ENCODE assay signal across 19 mouse cellular contexts in genomic region chr19:17064421-17064820, GRCm38 (mm10).
"Had no signal": no experiment of that assay in that cellular context is flagged by ENCODE, and none has a peak within 500 bp of the region (broad histone marks: within the 10 kb centered on the region; RNA-seq: fewer than 3 reads in every experiment).

No protein-coding gene starts in this region.

- H3K9me3 ChIP-seq: liver, embryonic 13.5 days; megakaryocyte, embryonic 14.5 days; midbrain, embryonic 10.5 days; midbrain, embryonic 13.5 days had no signal

- ATAC-seq: midbrain, embryonic 13.5 days; midbrain, embryonic 16.5 days had no signal

- DNase-seq: kidney, adult 18-20 months; kidney, adult 9 months; kidney, postnatal 14 days; kidney, postnatal 4 days; liver, embryonic 13.5 days; lung, adult 2 months; lung, postnatal 14 days; lung, postnatal 4 days; right cerebral cortex, adult 18-20 months; right cerebral cortex, postnatal 14 days; right cerebral cortex, postnatal 4 days; thymus, adult 2 months; thymus, postnatal 25 days had no signal

- H3K4me1 ChIP-seq: liver, embryonic 13.5 days; midbrain, embryonic 10.5 days; midbrain, embryonic 13.5 days had no signal

- H3K27ac ChIP-seq: liver, embryonic 13.5 days; midbrain, embryonic 10.5 days; midbrain, embryonic 13.5 days; stomach, postnatal 0 days had no signal

- H3K36me3 ChIP-seq: liver, embryonic 13.5 days; midbrain, embryonic 10.5 days; midbrain, embryonic 13.5 days had no signal

- H3K9ac ChIP-seq: liver, embryonic 13.5 days; midbrain, embryonic 13.5 days had no signal

- H3K4me2 ChIP-seq: liver, embryonic 13.5 days; midbrain, embryonic 13.5 days had no signal

- H3K27me3 ChIP-seq: liver, embryonic 13.5 days; midbrain, embryonic 13.5 days had no signal

- H3K4me3 ChIP-seq: liver, embryonic 13.5 days; megakaryocyte, embryonic 14.5 days; midbrain, embryonic 10.5 days; midbrain, embryonic 13.5 days; myocyte had no signal
